Mouse (Mus musculus): ENCODE data around the gene Mblac2. TPM values are rescaled to one million over a fixed set of nuclear protein-coding genes. Genes with fewer than 3 reads are reported as not detected.

The Mblac2 gene
- polyA plus RNA-seq, 1 experiment from 2014 or later = 7.2 TPM

DNA sequence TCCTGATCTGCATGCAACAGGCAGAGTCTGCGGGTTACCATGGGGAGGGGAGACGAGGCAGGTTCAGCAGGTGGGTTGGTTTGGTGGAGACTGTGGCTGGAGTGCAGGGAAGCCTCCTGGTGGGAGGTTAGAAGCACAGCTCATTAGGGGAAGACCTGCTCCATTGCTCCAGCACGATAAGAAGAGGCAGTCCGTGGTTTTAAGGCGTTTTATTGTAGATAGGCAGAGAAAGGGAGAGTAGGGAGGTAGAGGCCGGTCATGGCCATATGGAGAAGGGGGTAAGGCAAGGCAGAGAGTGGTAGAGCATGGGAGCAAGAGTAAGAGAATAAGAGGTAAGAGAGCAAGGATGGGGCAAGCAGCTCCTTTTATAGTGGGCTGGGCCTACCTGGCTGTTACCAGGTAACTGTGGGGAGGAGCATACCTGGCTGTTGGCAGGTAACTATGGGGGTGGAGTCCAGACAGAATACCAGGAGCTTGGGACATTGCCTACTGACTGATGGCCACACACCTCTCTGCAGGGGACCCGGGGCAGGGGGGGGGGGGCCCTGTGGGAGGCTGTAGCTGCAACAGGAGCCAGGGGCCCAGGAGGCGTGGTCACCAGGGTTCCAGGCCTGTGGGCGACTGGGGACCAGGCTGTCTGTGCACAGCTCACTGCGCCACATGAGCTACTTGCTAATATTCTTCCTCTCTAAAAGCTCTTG, 32.4 kb downstream of the Mblac2 start:
- H3K27ac ChIP-seq = no peak overlapping the region
- no peak overlapping the region for H3K4me3 ChIP-seq (replicated peaks)
- no peaks in the 10 kb centered on the region for H3K36me3 ChIP-seq
- no peak overlapping the region for H3K9ac ChIP-seq
- H3K4me2 ChIP-seq = no peak overlapping the region
- no peaks in the 10 kb centered on the region for H3K4me1 ChIP-seq
- H3K9me3 ChIP-seq (replicated peaks) = no peaks in the 10 kb centered on the region
- 0 out of 2 replicates have a peak, but pooled peaks have one; percentile 40 for ATAC-seq (replicated peaks; ENCODE audit: low FRiP score)
- H3K27me3 ChIP-seq = no peaks in the 10 kb centered on the region
- 41% methylated on average over 10 of the region's 10 CpGs for WGBS

DNA sequence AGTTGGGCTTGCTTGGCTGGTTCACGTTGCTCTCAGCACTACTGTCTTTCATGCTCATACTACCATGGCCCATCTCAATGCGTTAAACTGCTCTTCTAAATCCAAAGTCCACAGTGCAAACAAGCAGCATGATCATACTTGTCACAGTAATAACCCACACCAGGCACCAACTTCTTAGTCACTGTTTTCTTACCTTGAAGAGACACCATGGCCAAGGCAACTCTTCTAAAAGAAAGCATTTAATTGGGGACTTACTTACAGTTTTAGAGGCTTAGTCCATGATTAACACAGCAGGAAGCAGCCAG, 32.9 kb downstream of the Mblac2 start:
- no peak for ATAC-seq (replicated peaks; ENCODE audit: low FRiP score)
- H3K4me1 ChIP-seq = no peaks in the 10 kb centered on the region
- WGBS = 50% methylated on average over 2 of the region's 2 CpGs
- H3K27ac ChIP-seq = no peak overlapping the region
- H3K4me2 ChIP-seq = no peak overlapping the region
- H3K9me3 ChIP-seq (replicated peaks) = no peaks in the 10 kb centered on the region
- no peaks in the 10 kb centered on the region for H3K36me3 ChIP-seq
- no peaks in the 10 kb centered on the region for H3K27me3 ChIP-seq
- H3K4me3 ChIP-seq (replicated peaks) = no peak overlapping the region
- H3K9ac ChIP-seq = no peak overlapping the region

DNA sequence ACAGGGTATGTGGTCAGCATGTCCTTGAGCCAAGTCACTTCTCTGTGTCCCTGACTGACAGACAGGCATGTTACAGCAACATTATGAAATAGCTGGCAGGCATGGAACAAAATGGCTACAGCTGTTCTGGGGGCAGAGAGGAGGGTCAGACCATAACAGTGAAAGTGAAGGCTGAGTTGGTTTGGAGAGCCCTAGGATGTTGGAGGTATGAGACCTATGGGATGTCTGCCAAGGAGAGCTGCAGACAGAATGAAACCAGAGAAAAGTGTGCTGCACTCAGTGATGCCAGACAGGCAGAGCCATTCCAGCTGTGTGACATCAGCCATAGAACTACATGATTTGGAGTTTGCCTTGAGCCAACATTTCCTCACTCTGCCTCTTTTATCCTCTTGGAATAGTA, 43.7 kb downstream of the Mblac2 start:
- Histone ChIP-seq H3K27me3 (no peaks in the 10 kb centered on the region), H3K4me1 (no peaks in the 10 kb centered on the region), H3K4me3 (replicated peaks) (no peak overlapping the region), H3K9me3 (replicated peaks) (no peaks in the 10 kb centered on the region), H3K36me3 (no peaks in the 10 kb centered on the region), H3K4me2 (no peak overlapping the region), H3K9ac (no peak overlapping the region), H3K27ac (no peak overlapping the region)
- ATAC-seq (replicated peaks; ENCODE audit: low FRiP score) = no peak

DNA sequence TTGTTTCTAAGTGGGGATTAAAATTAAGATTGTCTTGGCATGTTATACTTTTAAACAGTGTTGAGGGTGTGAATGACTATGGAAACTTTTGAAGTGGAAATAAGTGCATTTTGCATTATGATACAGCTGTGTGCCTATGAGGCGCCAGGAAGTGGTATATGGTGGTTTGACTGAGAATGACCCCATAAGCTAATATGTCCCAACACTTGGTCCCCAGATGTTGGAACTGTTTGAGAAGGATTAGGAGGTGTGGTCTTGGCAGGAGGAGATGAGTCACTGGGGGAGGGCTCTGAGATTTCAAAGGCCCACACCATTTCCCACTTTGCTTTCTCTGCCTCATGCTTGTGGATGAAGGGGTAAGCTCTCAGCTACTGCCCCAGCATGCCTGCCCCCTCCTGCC, 44.2 kb downstream of the Mblac2 start:
- Histone ChIP-seq H3K27ac (no peak overlapping the region), H3K9me3 (replicated peaks) (no peaks in the 10 kb centered on the region), H3K9ac (no peak overlapping the region), H3K36me3 (no peaks in the 10 kb centered on the region), H3K4me1 (no peaks in the 10 kb centered on the region), H3K4me3 (replicated peaks) (no peak overlapping the region), H3K4me2 (no peak overlapping the region), H3K27me3 (no peaks in the 10 kb centered on the region)
- no peak for ATAC-seq (replicated peaks; ENCODE audit: low FRiP score)
- 92% methylated on average over 1 of the region's 1 CpGs for WGBS

DNA sequence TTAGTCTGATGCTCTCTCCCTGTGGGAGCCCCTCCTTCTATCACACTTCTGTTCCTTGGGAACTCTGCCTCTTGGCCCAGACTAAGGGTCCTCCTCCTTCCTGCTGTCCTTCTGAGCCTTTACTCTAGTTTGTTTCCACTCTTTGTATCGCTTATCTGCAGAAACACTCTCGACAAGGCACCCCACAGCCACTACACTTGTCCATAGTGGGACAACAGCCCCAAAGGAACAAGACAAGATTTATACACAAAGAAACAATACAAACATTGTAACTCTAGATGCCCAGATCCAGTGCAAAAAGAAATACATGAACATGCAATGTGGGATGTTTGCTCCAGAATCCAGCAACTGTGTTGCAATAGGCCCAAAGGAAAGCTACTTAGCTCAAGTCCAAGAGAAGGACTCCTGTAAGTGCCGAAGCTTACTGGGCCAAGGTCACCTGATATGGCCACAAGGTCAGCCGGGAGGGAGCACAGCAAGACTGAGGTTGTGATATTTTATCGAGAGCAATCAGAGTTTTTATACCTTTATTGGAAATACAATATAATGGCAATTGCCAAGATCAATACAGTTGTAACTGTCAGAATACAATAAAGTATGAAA, 46.0 kb downstream of the Mblac2 start:
- Histone ChIP-seq H3K27ac (no peak overlapping the region), H3K4me1 (no peaks in the 10 kb centered on the region), H3K9me3 (replicated peaks) (no peaks in the 10 kb centered on the region), H3K4me3 (replicated peaks) (no peak overlapping the region), H3K4me2 (no peak overlapping the region), H3K9ac (no peak overlapping the region), H3K27me3 (no peaks in the 10 kb centered on the region), H3K36me3 (no peaks in the 10 kb centered on the region)
- ATAC-seq (replicated peaks; ENCODE audit: low FRiP score) = no peak
- 80% methylated on average over 5 of the region's 5 CpGs for WGBS

DNA sequence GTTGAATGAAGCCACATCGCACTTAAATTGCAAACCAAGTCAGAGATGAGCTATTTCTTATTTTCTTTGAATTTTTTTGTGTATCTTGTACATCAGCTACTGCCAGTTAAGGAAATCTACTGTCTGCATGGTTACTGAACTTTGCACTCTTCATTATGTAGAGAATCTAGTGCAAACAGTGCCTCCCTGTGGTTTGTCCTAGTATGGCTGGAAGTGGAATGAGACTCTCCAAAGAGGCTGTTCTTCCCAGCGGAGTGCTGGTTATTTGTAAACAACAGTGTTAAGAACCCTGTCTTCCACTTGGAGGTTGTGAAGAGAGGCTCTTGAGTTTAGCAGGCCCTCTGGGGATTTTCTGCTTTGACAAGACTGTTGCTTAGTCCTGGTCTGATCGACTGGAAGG, 49.2 kb downstream of the Mblac2 start:
- Histone ChIP-seq H3K36me3 (no peaks in the 10 kb centered on the region), H3K27me3 (no peaks in the 10 kb centered on the region), H3K27ac (no peak overlapping the region), H3K9ac (no peak overlapping the region), H3K4me2 (no peak overlapping the region), H3K4me1 (no peaks in the 10 kb centered on the region), H3K9me3 (replicated peaks) (no peaks in the 10 kb centered on the region), H3K4me3 (replicated peaks) (no peak overlapping the region)
- ATAC-seq (replicated peaks; ENCODE audit: low FRiP score) = peak; percentile 64; the same call in 1 of the 2 replicates
- WGBS = 35% methylated on average over 3 of the region's 3 CpGs

DNA sequence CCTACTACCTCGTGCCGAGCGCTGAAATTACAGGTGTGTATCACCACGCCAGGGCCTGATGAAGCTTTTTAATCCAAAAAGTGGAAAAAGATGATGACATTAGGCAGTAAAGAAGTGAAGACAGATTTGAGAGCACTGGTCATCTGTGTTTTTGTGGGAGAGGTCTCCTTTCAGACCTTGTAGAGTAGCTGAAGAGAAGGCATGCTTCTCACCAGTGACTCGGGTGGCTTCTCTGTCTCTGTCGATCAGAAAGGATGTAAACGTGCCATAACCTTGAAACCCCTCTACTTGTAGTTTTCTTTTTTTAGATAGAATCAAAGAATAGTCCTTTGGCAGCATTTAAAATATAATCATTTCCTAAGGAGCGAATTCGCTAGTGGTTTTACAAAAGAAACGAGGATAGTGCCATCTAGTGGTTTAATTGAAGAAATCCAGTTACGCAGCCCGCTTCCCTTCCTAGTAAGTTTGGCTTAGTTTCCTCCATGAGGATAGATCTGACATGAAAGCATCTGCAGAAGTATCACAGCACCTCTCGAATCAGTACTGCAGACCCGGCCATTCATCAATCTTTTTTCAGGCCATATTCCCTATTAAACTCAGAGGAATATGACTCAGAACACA, 50.5 kb downstream of the Mblac2 start:
- Histone ChIP-seq H3K4me2 (no peak overlapping the region), H3K36me3 (no peaks in the 10 kb centered on the region), H3K9ac (no peak overlapping the region), H3K27me3 (no peaks in the 10 kb centered on the region), H3K4me3 (replicated peaks) (no peak overlapping the region), H3K9me3 (replicated peaks) (no peaks in the 10 kb centered on the region), H3K4me1 (no peaks in the 10 kb centered on the region), H3K27ac (no peak overlapping the region)
- 31% methylated on average over 14 of the region's 14 CpGs for WGBS
- ATAC-seq (replicated peaks; ENCODE audit: low FRiP score) = no peak

DNA sequence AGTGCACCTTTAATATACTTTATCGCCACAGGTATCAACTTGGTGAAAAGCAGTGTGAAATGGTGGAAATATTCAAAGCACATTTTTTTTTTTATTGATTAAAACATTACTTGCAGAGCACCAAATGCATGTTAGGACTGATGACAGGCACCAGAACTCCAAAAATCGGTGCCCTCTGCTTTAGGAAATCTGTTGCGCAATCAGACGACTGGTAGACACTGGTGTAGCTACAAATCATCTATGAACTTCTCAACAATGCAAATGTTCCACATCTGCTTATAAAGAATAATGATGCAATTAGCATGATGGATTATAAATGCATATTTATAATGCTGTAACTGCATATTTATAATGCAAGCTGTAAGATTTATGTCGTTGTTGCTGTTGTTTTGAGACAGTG, 53.0 kb downstream of the Mblac2 start:
- H3K9me3 ChIP-seq (replicated peaks) = no peaks in the 10 kb centered on the region
- H3K4me1 ChIP-seq = no peaks in the 10 kb centered on the region
- H3K9ac ChIP-seq = no peak overlapping the region
- 82% methylated on average over 5 of the region's 5 CpGs for WGBS
- H3K27ac ChIP-seq = no peak overlapping the region
- H3K36me3 ChIP-seq = no peaks in the 10 kb centered on the region
- ATAC-seq (replicated peaks; ENCODE audit: low FRiP score) = no peak
- H3K4me3 ChIP-seq (replicated peaks) = no peak overlapping the region
- H3K4me2 ChIP-seq = no peak overlapping the region
- no peaks in the 10 kb centered on the region for H3K27me3 ChIP-seq

DNA sequence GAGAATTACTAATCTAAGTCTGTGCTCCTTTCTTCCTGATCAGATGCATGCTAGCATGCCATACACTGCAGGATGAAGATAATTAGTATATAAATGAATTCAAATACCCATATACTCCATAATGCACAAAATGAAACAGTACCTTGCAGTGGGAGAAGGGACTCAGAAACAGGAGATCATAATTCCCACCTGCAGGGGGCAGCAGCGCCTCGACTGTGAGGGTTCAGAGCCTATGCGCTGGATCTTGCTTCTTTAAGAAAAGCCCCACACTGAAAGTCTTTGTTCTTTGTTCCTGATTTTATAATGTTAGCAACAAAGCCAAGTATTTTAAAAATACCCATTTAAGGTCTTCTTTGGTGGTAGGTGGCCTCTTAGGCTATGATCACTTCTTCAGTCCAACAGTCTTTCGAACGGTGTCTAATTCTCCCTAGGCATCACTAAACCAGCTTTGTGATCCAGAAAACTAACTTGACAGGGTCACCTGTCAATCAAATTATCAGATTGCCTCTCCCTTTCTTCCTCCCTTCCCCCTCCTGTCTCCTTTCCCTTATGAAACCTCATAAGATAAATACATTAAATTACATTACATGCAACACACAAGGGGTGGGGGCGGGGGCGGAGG, 56.0 kb downstream of the Mblac2 start:
- H3K27ac ChIP-seq = no peak overlapping the region
- ATAC-seq (replicated peaks; ENCODE audit: low FRiP score) = no peak
- H3K4me1 ChIP-seq = no peaks in the 10 kb centered on the region
- no peaks in the 10 kb centered on the region for H3K9me3 ChIP-seq (replicated peaks)
- no peaks in the 10 kb centered on the region for H3K36me3 ChIP-seq
- no peaks in the 10 kb centered on the region for H3K27me3 ChIP-seq
- no peak overlapping the region for H3K9ac ChIP-seq
- H3K4me2 ChIP-seq = no peak overlapping the region
- WGBS = 81% methylated on average over 7 of the region's 7 CpGs
- no peak overlapping the region for H3K4me3 ChIP-seq (replicated peaks)

DNA sequence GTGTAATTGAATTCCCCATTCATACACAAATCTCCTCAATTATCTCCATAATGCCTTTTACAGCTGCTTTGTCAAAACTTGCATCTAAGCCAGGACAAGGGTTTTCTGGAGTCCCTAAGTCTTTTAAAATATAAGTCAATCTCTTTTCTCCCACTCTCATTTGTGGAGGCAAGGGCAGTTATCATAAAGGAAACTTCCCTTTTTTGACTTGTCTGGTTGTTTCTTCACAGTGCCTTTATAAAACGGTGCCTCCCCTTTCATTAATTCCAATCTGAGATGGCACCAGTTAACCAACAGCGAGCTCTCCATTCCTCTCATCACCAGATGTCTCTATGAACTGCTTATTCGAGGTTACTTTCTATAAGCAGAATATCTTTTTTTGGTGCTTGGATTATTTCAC, 65.1 kb downstream of the Mblac2 start:
- Histone ChIP-seq H3K9me3 (replicated peaks) (no peaks in the 10 kb centered on the region), H3K4me2 (no peak overlapping the region), H3K27me3 (no peaks in the 10 kb centered on the region), H3K4me3 (replicated peaks) (no peak overlapping the region), H3K27ac (no peak overlapping the region), H3K36me3 (no peaks in the 10 kb centered on the region), H3K9ac (no peak overlapping the region), H3K4me1 (no peaks in the 10 kb centered on the region)
- 83% methylated on average over 3 of the region's 3 CpGs for WGBS
- ATAC-seq (replicated peaks; ENCODE audit: low FRiP score) = no peak

DNA sequence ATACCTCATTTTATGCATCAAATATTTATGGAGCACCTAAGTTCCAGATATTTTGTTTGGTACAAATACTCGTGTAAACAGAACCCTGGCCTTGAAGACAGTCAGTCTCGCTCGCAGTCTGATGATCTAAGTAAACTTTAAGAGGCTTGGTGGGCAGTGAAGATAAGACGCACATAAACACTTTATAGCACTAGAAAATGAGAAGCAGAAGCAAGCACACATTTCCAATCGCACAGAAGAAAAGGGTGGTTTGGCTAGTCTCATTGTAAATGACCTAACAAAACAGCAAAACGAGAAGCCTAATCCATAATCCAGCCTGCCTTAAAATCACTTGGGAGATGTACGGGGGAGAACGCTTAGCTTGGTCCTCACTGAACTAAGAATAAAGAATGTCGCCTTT, 71.3 kb downstream of the Mblac2 start:
- peaks cover 11% of the 10 kb centered on the region for H3K36me3 ChIP-seq
- H3K4me3 ChIP-seq (replicated peaks) = peak overlapping the region; percentile 84
- H3K27me3 ChIP-seq = no peaks in the 10 kb centered on the region
- H3K9me3 ChIP-seq (replicated peaks) = no peaks in the 10 kb centered on the region
- H3K4me2 ChIP-seq = peak overlapping the region; percentile 82
- ATAC-seq (replicated peaks; ENCODE audit: low FRiP score) = no peak
- WGBS = 36% methylated on average over 9 of the region's 9 CpGs
- H3K27ac ChIP-seq = peak overlapping the region; percentile 100
- peak overlapping the region; percentile 89 for H3K9ac ChIP-seq
- peaks cover 22% of the 10 kb centered on the region for H3K4me1 ChIP-seq

DNA sequence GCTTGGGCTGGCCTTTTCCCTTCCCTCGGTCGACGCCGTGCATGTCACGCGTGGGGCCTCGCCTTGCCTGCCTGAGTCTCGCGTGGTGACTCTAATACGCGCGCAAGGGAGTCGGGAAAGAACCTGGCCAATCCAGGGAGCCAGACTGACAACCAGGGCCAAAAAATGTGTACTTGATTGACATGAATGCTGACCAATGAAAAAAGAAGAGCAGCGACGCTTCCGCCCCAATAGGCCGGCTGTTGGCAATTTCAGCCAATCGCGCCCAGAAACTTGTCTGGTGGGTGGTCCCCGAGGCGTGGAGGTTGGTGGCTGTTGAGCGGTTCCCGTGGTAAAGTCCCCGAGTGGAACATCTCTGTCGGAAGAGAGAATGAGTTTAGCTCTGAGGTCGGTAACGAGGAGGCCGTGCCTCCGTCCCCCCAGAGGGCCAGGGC, 71.8 kb downstream of the Mblac2 start, which contains the start of gene Cetn3:
TSS of gene Cetn3 (plus strand) at position 107 of the 434 bp plus-strand sequence.
- no peaks in the 10 kb centered on the region for H3K27me3 ChIP-seq
- ATAC-seq (replicated peaks; ENCODE audit: low FRiP score) = peak; percentile 95
- H3K9me3 ChIP-seq (replicated peaks) = no peaks in the 10 kb centered on the region
- peak within 1 kb of the TSS; percentile 82 for H3K4me2 ChIP-seq
- peaks cover 22% of the 10 kb centered on the region for H3K4me1 ChIP-seq
- peak within 1 kb of the TSS; percentile 100 for H3K27ac ChIP-seq
- H3K9ac ChIP-seq = peak within 1 kb of the TSS; percentile 89
- peaks cover 15% of the 10 kb centered on the region for H3K36me3 ChIP-seq
- peak within 1 kb of the TSS; percentile 84 for H3K4me3 ChIP-seq (replicated peaks)
- under 1% methylated on average over 29 of the region's 29 CpGs for WGBS
